Mouse (Mus musculus) kidney, adult 2 months (tissue): ENCODE data around the gene Arpc1b.

Experiments
- CTCF ChIP-seq: fragments of 200-500 bp; conservative IDR thresholded peaks from 2 replicates; pipeline ENCODE4 v1.5.1; 2011; ENCODE audit warnings: low read depth, mild to moderate bottlenecking, control low read depth, low read length, moderate library complexity, mixed read lengths; ENCODE audit not compliant: insufficient read depth, insufficient read length
- POLR2A ChIP-seq: fragments of 200-500 bp; IDR thresholded peaks from one replicate; pipeline ENCODE4 v1.6.1; 2011; ENCODE audit warnings: low read depth, low read length, control low read depth

GRCm38 (mm10) chr5:145165184-145165583 lies 51.2 kb downstream of the Arpc1b start:
- TF ChIP-seq CTCF (no peak), POLR2A (no peak)
